ENCODE assay signal across 12 mouse cellular contexts in genomic region chr1:169160858-169161257, GRCm38 (mm10).
A peak's percentile ranks its signal among the peaks of the same experiment; 100 is the strongest.
DNase-seq lines count a peak whose midpoint lies in the region; ATAC-seq lines count a peak whose summit lies in the region.
"Had no signal": no experiment of that assay in that cellular context is flagged by ENCODE, and none has a peak within 500 bp of the region (broad histone marks: within the 10 kb centered on the region; RNA-seq: fewer than 3 reads in every experiment).

No protein-coding gene starts in this region.

- no peak for ATAC-seq in erythroblast, adult 5-6 weeks (replicated peaks; ENCODE audit: low FRiP score, poor library complexity, severe bottlenecking)
- no peak for ATAC-seq in megakaryocyte-erythroid progenitor cell, adult 5-6 weeks (replicated peaks; ENCODE audit: low FRiP score, low TSS enrichment, poor library complexity, severe bottlenecking)
- ATAC-seq: inflammation-experienced regulatory T-cells, adult 6 months had no signal

- DNase-seq in heart, adult 11 months = peak; percentile 88
- DNase-seq in heart, postnatal 36 days = no peak
- peak; percentile 35 for DNase-seq in 3T3-L1 (ENCODE audit: low read depth, low spot score)
- DNase-seq in embryo, embryonic 11.5 days (ENCODE audit: low read depth, low spot score) = peak; percentile 34
- peak; percentile 67 for DNase-seq in kidney, postnatal 14 days
- no peak for DNase-seq in left cerebral cortex, adult 11 months (ENCODE audit: low spot score)
- DNase-seq: cerebellum, adult 9-11 months; gastrocnemius, postnatal 10 days; right cerebral cortex, postnatal 25 days had no signal

- intact Hi-C loops in heart, postnatal 36 days (cut with DNase I) = no loop called here

Comparison
In these comparisons a context has a peak if more than half of its experiments do, and no peak if none do; other contexts are left out.
1. DNase-seq: peak in heart, adult 11 months (single experiment), 3T3-L1 (single experiment), embryo, embryonic 11.5 days (single experiment) and kidney, postnatal 14 days (single experiment); none in heart, postnatal 36 days (0 of 2) and left cerebral cortex, adult 11 months (single experiment).